Mouse (Mus musculus) megakaryocyte, embryonic 14.5 days (primary cell): Measurements from ENCODE around the gene Il10rb. TPM values are rescaled to one million over a fixed set of nuclear protein-coding genes. Genes with fewer than 3 reads are reported as not detected.

Experiments
- H3K27me3 ChIP-seq: replicated peaks from 2 replicates; pipeline ENCODE3; 2012; ENCODE audit warnings: inconsistent platforms
- H3K36me3 ChIP-seq: replicated peaks from 2 replicates; pipeline ENCODE3; 2012; ENCODE audit warnings: low read length, inconsistent platforms, mixed read lengths
- H3K4me1 ChIP-seq: 2 replicates; pipeline ENCODE4 v1.6.1; 2012; ENCODE audit warnings: inconsistent platforms
- H3K4me3 ChIP-seq: replicated peaks from 2 replicates; pipeline ENCODE3; 2012; ENCODE audit warnings: moderate library complexity, mild to moderate bottlenecking, inconsistent platforms
- H3K9me3 ChIP-seq: 2 replicates; pipeline ENCODE4 v1.6.1; 2012; ENCODE audit warnings: inconsistent platforms
- FLI1 ChIP-seq: IDR thresholded peaks from 2 replicates; pipeline ENCODE4 v1.6.1; 2012; ENCODE audit warnings: low read length, inconsistent platforms, mixed read lengths
- GATA1 ChIP-seq: IDR thresholded peaks from 3 replicates; pipeline ENCODE4 v1.6.1; 2012; ENCODE audit warnings: mixed read lengths, low read length, inconsistent platforms, borderline replicate concordance
- polyA plus RNA-seq: library from polyadenylated mRNA; stranded (reverse); fragments of >175 nt; gene quantifications from 2 replicates; pipeline ENCODE4 v1.2.3, GENCODE M21; 2012; ENCODE audit warnings: low replicate concordance; ENCODE audit not compliant: insufficient read depth

Gene Il10rb
- polyA plus RNA-seq, 1 experiment = 13.1 TPM

DNA sequence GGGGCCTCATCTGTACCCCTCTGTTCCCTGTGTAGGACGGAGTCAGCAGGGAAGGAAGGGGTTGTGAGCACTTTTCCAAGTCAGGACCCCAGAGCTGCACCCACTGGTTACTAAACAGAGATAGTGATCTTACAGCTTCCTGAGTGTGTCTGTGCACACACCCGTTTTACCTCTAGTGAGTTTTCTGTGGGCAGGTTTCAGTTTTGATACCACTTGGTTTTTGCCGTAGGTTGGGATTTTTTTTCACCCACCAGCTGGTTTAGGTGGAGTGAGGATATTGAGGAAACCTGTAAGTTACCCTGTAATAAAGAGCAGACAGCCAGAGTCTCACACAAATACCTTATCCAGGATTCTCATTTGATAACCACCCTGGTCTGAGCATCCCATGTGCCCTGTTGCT, 64.5 kb downstream of the Il10rb start:
- Histone ChIP-seq H3K9me3 (peaks cover 6% of the 10 kb centered on the region), H3K27me3 (no peaks in the 10 kb centered on the region), H3K4me3 (no peak overlapping the region), H3K36me3 (peaks cover 16% of the 10 kb centered on the region), H3K4me1 (peaks cover 24% of the 10 kb centered on the region)
- TF ChIP-seq FLI1 = no peak
- no peak for TF ChIP-seq GATA1

DNA sequence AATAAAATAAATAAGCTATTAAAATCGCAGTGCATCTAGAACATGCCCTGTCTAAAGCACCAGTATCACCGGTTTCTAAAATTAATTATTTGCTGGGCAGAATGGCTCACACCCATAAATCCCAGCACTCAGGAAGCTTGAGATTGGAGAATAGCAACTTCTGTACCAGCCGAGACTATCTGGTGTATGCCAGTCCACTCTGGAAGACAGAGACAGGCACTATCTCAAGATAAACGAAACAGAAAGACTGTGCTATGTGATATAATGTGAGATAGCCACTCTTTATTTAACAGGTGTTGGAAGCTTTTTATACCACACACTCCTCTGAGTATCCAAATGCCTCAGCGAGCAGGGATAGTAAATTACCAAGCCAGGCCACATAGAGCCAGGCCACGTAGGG, 65.5 kb downstream of the Il10rb start:
- Histone ChIP-seq H3K4me1 (peaks cover 20% of the 10 kb centered on the region), H3K36me3 (peaks cover 16% of the 10 kb centered on the region), H3K4me3 (no peak overlapping the region), H3K9me3 (peaks cover 6% of the 10 kb centered on the region), H3K27me3 (no peaks in the 10 kb centered on the region)
- TF ChIP-seq FLI1 (no peak), GATA1 (no peak)

Other genes starting within 250 kb of the Il10rb start
- not detected in 2 replicates for gene Olig2, start 180.7 kb upstream of the Il10rb start, polyA plus RNA-seq
- gene Olig1, start 136.4 kb upstream of the Il10rb start, polyA plus RNA-seq = not detected in 2 replicates
- gene Ifnar2, start 33.4 kb upstream of the Il10rb start, polyA plus RNA-seq = 45.8 and 47.7 TPM in 2 replicates
- not detected in 2 replicates for gene Gm21970, start 14.4 kb upstream of the Il10rb start, polyA plus RNA-seq
- 3.8 TPM in 2 replicates for gene Ifnar1, start 79.1 kb downstream of the Il10rb start, polyA plus RNA-seq
- gene Ifngr2, start 140.9 kb downstream of the Il10rb start, polyA plus RNA-seq = 12.5 and 13.8 TPM in 2 replicates
- 2.6 TPM in 1 of 2 replicates, not detected in the other for gene Tmem50b, start 191.6 kb downstream of the Il10rb start, polyA plus RNA-seq
- 0.92 and 3.9 TPM in 2 replicates for gene Dnajc28, start 212.9 kb downstream of the Il10rb start, polyA plus RNA-seq
- 26.0 and 173 TPM in 2 replicates for gene Gart, start 240.8 kb downstream of the Il10rb start, polyA plus RNA-seq
- 31.9 and 42.5 TPM in 2 replicates for gene Son, start 241.3 kb downstream of the Il10rb start, polyA plus RNA-seq